Mouse (Mus musculus): Measurements from ENCODE around the gene Kmt2d.
"Not testable (repeated sequence)": the region's sequence is repeated elsewhere in the genome, so short reads cannot be mapped to it uniquely, and the experiment has no call there.

Kmt2d gene

DNA sequence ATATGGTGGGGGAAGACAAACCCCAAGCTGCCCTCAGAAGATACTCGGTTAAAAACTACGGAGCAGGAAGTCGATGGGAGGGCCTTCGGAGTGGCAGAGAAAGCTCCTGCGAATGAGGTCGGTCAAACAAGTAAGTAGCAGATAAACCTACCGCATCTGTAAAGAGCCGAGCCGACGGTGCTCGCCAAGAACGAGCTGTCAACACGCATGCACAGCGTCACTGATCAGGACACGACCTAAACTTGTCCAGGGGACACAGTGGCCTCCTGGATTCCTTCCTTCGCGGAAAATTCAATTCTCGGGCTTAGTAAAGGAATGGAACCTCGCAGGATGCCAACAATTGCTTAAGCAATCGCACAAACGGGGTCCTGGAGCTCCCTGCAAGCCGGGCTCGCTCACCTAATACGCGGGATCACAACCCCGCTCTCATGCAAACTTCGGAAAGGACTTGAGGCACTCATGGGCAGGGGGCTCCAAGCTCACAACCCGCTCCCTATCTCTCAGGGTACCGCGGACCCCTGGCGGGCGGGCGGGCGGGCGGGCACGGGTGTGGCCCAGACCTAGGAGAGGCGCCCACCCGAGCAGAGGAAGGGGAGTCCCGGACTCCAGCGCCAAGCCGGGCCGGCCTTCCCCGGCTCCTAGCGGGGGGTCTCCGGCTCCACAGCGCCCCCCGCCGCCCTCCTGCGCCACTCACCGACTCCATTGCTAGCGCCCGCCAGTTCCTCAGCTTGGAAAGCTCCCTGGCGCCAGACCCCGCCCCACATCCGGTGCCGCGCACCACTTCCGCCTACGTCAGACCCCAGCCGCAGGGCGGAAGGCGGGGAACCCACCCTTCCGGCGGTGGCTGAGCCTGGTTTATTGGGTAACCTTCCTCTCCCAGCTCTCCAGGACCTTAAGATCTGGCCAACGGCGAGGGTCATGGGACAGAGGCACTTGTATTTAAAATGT lies 40.0 kb downstream of the Kmt2d start, which contains the start of gene Prkag1:
Prkag1 (minus strand) TSS at position 786 of the 948 bp plus-strand sequence.
- peak; percentile 95 for DNase-seq (ENCODE audit: low spot score)

DNA sequence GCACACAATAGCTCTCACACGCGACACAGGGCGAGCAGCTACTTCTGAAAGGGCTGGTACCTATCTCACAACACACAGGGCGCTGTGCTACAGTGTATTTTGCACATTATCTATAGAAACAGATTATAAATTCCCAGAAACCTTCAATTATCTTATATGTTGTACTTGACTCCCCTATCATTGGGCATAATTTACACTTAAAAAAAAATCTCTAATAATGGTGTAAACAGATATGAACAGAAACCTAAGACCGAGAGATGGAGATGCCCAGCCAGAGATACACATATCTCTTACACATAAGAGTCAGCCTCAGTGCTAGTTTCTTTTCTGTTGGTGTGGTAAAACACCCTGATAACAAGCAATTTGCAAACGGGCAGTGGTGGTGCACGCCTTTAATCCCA lies 43.4 kb downstream of the Kmt2d start:
- no peak for DNase-seq (ENCODE audit: low spot score)

DNA sequence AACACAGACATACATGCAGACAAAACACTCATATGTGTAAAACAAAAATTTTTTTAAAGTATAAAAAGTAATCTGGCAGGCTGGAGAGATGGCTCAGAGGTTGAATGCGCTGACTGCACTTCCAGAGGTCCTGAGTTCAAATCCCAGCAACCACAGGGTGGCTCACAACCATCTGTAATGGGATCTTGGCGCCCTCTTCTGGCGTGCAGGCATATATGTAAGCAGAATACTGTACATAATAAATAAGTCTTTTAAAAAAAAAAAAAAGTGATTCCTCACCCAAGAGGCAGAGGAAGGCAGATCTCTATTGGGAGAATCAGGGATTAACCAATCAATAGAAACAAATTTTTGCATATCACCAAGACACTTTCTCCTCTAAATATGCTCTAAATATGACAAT lies 47.6 kb downstream of the Kmt2d start:
- no peak for DNase-seq (ENCODE audit: low spot score)

DNA sequence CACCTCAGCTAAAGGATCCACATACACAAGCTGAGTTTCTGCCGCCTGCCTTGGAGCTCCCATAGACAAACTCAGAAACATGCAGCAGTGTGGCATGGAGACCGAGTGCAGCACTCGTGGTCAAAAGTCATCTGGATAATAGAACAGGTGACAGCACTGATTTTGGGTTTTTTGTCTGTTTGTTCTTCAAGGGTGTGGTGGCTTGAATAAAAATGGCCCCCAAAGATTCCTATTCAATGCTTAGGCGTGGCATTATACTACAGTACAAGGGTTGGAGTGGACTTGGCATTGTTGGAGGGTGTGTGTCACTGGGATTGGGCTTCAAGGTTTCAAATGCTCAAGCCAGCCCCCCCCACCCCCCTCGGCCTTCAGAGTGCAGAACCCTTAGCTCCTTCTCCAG lies 48.9 kb downstream of the Kmt2d start:
- no peak for DNase-seq (ENCODE audit: low spot score)

DNA sequence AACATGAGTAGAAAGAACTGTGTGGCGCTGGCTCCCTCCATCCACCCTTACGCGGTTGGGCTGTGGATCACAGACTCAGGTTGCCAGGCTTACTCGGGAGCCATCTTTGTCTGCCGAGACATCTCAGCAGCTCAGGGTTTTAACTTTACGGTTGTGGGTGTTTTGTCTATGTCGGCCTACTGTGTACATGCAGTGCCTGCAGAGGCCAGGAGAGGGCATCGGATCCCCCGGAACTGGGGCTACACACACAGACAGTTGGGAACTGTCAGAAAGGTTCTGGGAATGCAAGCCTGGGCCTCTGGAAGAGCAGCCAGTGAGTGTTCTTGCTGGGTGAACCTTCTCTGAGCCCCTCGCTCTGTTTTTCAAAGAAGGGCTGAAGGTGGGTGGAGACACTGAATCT lies 49.6 kb downstream of the Kmt2d start:
- DNase-seq (ENCODE audit: low spot score) = no peak

DNA sequence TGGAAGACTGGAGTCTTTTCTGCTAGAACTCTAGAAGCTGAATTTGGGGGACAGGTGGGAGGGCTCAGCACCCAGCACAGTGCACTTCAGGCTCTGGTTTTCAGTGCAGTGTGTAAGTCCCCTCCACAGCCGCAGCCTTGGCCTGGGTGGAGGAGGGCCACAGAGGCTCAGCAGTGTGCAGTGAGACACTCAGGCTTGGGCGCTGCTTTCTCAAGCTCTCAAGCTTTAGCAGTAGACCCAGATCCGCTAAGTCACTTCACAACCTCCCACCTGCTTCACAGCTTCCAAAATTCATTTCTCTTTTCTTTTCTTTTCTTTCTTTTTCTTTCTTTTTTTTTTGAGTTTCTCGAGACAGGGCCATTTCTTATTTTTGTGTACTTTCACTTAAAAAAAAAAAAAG lies 50.1 kb downstream of the Kmt2d start:
- DNase-seq (ENCODE audit: low spot score) = no peak

DNA sequence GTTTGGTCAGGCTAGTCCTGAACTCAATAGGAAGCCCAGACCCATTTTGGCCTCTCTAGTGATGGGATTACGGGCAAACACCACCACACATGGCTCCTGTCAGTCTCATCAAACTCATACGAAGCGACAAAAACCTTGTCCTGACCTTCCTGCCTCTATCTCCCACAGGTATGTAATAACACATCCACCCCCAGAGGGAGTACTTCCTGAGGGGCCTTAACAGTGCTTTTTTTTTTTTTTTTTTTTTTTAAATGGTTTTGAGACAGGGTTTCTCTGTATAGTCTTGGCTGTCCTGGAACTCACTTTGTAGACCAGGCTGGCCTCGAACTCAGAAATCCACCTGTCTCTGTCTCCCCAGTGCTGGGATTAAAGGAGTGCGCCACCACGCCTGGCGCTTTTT lies 52.8 kb downstream of the Kmt2d start:
- no peak for DNase-seq (ENCODE audit: low spot score)

DNA sequence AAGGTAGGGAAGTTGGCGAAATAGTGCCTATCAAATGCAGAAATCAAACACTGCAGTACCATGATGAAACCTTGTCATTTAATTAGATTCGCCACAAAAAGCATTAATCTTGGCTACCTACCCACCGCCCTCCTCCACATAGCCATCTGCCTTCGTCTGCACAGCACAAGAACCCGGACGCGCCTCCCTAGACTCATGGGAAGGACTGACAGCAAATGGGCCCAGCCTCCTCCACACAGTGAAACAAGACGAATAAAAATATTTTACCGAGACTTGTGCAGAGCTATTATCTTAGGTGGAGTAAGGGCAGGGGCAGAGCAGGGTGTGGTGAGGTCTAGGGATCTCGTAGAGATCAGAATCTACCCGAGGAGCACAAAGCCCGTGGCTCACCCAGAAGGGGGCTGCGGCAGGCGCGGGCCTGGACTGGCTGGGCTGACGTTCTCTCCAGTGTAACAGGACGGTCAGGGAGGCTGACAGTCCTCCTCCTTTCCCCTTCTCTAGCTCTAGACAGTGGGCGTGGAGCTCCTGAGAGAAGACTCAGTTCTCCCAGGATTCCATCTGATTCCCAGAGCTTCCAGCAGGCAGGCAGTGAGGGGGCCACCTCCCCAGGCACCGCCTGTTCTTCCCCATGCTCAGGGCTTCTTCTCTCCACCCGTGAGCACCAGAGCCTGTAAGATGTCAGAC lies 58.1 kb downstream of the Kmt2d start:
- peak; percentile 86 for DNase-seq (ENCODE audit: low spot score)

DNA sequence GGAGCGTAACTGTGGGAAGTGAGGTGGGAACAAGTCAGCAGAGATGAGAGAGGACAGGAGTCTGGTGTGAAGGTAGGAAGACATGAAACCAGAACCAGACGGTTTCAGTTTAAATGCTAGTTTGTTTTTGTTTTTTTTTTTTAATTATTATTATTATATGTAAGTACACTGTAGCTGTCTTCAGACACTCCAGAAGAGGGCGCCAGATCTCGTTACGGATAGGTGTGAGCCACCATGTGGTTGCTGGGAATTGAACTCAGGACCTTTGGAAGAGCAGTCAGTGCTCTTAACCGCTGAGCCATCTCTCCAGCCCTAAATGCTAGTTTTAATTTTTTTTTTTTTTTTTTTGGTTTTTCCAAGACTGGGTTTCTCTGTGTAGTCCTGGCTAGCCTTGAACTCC lies 60.8 kb downstream of the Kmt2d start:
- not testable (repeated sequence) for DNase-seq (ENCODE audit: low spot score)

DNA sequence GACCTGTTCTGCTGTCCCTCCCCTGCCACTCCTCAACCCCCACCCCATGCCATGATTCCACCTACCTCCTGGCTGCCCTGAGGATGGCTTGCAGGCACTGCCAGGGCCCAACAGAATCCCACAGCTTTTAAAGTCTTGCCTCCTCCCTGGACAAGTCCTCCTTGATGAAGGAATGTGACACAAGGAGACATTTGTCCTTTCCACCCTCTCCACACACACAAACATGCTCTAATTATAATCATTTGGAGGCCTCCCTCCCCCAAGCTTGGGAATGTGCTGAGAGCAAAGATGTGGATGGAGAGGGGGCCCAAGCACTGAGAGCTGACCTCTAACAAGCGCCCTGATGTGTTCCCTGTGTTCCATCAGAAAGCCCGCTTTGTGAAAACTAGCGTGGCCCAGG lies 61.6 kb downstream of the Kmt2d start, which contains the start of gene Ddn:
Ddn (minus strand) TSS at position 101 of the 400 bp plus-strand sequence.
- DNase-seq (ENCODE audit: low spot score) = no peak

DNA sequence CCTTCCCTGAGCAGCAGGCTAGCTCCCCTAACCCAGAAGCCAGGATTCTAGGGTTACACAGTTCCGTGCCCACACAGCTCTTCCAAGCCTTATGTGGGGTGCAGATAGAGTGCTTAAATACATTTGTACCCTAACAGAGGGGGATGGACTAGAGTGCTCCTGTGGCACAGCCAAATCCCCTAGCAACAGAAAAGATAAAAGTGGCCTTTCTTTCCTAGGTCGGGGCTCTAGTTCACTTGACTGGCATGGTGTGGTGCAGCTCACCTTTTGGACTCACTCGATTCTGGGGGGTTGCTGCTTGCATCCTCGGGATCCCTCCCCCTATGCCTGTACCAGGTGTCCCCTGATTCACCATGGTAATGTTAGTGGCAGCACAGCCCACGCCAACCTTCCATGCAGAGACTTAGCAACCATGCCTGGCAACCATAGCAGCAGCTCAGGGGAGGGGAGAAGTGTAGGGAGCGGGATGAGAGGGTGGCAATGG lies 62.3 kb downstream of the Kmt2d start:
- DNase-seq (ENCODE audit: low spot score) = peak; percentile 88

DNA sequence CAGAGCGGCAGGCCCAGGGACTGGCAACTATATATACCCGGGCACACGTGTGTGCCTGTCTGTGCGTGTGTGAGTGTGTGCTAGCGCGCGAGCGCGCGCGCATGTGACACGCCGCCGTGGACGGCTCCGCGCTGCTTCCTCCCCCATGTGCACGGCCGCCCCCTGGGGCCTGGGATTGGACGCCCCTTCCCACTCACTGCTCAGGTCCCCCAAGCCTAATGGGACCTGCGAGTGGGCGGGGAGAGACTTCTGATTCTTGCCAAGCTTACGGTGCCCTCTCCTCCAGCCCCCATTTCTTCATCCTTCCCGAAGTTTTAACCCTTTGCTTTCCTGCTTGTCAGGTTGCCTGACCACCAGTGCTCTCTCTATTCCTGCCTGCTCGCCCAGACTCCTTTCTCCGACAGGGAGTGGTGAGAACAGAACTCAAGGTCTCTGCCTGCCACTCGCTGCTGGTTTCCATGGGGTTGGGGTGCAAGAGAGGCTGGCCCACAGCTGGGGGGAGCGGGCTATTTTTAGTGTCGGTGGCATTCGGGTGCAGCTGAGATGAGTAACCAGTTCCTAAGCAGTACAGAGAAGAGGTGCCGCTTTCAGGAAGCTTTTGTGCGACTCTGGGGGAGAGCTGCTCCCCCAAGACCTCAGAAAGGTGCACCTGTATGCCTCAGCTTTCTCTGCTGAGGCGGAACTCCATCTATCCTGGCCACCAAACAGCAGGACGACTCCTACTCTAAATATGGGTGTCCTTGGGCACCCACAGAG lies 62.9 kb downstream of the Kmt2d start:
- peak; percentile 83 for DNase-seq (ENCODE audit: low spot score)

DNA sequence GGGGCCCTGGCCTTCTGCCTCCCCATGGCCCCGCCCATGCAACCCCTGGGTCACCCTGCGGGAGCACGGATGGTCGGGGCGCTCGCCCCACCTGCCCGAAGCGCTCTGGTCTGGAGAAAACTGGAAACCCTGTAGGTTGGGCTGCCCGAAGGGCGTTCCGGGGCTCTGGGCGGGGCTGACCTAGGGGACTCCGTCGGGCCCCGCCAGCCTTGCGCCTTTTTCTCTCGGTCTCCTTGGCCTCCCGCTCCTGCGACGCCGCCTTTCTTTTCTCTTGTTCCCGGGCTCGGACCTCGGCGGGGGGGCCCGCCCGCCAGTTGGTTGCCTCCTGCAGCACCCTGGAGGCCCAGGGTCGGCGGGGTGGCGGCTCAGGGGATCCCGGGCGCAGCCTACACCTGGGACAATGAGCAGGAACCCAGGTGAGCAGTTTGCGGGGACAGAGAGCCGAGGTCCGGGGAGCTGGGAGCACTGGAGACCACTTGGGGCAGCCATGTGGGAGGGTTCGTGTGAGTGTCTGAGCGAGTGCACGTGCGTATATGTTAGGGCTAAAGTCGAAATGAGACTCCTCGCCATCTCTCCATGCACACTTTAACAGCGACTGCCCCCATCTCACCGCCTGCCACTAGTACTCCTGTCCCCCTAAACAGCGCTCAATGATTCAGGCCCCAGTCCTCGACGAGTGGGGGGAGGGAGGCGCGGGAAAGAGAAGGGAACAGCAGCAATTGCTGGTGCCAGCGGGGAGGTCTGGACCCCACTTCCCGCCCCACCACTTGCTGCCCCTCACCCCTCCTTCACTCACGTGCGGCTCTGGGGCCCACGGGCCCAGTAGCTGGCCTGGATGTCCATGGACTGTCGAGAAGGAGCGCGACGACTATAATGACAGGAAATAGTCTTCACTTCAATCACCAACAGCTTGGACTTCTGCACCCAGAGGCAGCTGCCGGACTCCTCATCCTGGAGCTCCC lies 63.9 kb downstream of the Kmt2d start:
- DNase-seq (ENCODE audit: low spot score) = no peak

DNA sequence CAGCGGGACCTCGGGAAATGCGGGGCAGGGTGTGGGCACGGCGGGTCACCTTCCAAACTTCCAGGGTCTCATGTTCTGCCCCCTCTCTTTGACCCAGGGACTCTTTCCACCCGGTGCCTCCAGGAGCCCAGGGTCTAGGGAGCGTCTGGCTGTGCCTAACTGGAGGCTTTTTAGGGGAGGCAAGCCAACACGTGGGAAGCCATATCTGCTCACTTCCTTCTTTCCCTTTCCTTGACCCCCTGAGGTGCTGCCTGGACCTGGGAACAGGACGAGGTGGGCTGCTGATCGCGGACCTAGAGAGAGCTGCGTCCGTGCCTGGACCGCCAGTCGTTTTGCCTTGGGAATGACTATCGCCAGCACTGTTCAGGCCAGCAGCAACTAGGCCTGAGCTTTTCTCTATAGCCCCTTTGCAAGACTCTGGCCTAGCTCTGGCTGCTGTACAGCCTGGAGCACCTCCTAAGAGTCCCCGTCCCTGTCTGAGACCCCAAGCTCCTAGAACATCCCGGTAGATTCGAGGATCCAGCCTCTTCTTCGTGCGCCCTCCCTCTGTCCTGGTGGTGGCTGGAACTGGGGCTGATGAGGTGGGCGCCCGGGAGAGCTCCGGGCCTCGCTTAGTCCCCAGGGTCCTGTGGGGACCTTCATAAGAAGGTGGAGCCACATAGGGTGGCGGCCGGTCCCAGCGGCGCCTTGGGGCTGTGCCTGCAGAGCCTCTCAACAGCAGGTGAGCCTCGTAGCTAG lies 64.8 kb downstream of the Kmt2d start:
- no peak for DNase-seq (ENCODE audit: low spot score)

DNA sequence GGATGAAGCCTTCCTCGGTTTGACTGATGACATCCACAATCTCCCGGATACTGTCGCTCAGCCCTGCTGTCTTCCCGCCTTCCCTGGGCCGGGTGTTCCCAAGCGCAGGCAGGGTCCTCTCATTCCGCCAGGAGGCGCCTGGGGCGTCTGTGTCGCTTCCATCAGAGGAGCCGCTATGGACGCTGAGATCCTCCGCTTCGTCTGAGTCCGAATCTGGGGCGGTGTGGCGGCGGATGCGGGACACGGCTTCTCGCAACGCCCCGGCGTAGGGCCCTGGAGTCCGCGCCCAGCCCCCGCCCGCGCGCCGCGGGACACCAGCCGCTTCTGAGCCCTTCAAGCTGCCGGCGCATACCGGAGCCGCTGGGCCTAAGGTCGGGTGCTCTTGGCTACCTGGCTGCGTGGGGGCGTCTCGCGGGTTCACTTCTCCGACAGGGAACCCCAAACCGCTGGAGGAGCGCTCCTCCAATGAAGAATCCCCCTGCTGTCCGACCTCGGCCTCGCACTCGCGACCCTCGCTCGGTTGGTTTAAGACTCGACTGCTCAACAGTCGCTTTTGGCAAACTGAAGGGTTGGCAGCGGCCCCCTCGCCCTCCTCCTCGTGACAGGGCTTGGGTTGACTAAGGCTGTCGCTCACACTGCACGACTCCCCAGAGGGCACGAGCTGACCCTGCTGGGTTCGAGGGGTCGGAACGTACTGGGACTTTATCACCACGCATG lies 65.5 kb downstream of the Kmt2d start:
- DNase-seq (ENCODE audit: low spot score) = peak; percentile 77

DNA sequence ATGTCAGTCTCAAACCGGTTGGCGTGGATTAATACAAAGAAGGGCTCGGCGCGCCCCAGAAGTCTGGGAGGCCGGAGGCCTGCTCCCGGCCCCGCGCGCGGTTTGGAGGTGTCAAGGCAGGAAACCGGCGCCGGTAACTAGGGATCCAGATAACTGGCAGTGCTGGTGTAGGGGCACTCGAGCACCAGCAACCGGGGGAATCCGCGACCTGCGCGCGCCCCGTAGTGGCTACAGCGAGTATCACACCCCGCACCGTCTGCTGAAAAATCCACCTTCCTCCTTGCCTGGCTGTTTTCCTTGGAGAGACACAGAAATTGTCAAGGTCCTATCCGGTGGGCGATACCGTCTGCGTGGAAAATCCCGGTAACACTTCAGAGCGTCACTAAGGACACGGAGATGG lies 67.0 kb downstream of the Kmt2d start:
- peak; percentile 90 for DNase-seq (ENCODE audit: low spot score)

DNA sequence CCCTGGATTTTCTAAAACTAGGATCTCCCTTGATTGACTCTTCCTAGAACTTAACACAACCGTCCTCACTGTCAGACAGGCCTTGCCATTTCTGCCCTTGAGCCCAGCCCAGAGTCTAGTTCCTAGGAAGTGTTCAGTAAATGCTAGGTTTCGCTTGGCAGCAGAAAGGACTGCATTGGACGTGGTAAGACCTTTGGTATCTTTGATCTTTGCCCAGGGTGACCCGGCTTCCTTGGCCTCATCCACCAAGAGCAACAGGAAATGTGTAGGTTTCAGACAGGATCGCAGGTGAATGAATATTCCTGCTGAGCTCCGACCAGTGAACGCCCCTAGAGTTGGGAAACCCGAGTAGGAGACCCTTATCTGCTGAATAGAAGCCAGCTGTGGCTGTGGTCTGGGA lies 68.1 kb downstream of the Kmt2d start:
- DNase-seq (ENCODE audit: low spot score) = no peak

DNA sequence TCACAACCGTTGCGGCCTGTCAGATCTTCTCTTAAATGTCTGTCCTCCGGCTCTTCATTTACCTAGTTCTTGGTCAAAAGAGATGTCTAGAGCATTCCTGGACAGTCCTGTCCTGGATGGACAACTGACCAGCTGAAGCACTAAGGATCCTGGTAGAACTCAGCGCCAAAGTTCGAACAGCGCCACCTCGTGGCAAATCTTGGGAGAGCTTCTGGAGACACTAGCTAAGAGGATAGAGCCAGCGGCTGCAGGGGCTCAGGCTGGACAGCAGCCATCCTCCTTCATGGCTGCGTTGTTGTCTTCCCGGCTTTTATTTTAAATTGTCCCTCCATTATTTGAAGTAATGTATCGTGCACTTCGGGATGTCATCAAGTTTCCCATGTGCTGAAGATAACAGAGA lies 71.6 kb downstream of the Kmt2d start:
- DNase-seq (ENCODE audit: low spot score) = peak; percentile 80

DNA sequence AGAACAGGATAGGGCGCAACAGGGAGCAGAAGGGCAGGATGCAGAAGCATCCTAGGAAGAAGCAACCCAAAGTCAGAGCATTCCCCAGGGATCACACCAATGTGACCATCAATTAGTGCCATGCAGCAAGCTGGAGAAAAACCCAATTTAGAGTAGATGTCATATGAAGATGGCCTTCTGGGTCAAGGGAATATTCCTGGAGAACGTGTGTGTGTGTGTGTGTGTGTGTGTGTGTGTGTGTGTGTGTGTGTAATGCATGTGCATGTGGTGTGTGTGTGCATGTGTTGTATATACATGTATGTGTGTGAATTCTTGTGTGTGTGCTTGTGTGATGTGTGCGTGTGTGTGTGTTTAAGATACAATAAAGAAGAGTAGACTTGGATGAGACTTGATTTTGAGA lies 72.1 kb downstream of the Kmt2d start:
- DNase-seq (ENCODE audit: low spot score) = no peak

Measured in layer of hippocampus, adult 11-12 months (tissue).